Mouse (Mus musculus) central nervous system, embryonic 11.5 days (tissue): Measurements from ENCODE around the gene Eefsec. TPM values are rescaled to one million over a fixed set of nuclear protein-coding genes. Genes with fewer than 3 reads are reported as not detected.

ENCODE experiments used
- polyA plus RNA-seq: library from polyadenylated mRNA; depleted of rRNA; stranded (reverse); fragments of >200 nt; gene quantifications from 2 replicates; pipeline ENCODE4 v1.2.3, GENCODE M21; 2012; rRNA removed

Eefsec gene
- polyA plus RNA-seq, result 15.6 and 19.6 TPM in 2 replicates

DNA sequence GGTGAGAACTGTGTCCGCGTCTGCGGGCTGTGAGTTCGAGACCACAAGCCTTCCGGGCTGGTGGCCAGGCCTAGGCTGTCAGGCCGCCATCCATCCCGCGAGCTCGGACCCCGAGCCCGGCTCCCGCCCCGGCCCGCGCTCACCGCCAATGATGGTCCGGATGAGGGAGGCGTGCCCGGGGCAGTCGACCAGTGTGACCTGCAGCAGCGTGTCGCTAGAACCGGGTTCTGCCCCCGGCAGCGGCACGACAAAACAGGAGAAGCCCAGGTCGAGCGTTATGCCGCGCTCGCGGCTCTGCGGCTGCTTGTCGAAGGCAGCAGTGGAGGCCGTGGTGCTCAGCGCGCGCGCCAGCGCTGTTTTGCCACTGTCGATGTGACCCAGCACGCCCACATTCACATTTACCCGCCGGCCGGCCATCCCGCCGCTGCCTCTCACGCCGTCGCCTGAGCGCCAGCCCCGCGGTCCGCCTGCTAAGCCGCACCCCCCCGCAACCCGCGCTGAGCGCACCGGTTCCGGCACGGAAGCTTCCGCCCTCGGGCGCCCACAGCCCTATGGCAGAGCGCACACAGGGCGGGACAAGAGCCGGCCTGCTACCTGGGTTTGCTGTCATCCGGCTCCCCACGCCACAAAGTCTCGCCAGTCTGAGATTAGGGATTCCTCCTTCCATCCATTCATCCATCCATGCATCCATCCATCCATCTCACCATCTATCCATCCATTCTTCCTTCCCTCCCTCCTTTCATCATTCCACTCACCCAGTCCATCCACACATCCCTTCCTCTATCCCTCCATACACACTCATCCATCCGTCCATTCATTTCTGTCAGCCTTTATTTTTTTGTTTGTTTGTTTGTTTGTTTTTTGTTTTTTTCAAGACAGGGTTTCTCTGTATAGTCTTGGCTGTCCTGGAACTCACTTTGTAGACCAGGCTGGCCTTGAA, at the start of gene Eefsec:
Eefsec (minus strand) TSS at position 477 of the 940 bp plus-strand sequence.

GRCm38 (mm10) chr6:88465181-88465920, 19.0 kb upstream of the Eefsec start, which contains the start of gene Ruvbl1:
Gene Ruvbl1, plus strand, starts transcription at chr6:88465409.

GRCm38 (mm10) chr6:88221968-88222367, 224.4 kb downstream of the Eefsec start, which contains the start of gene Dnajb8:
Gene Dnajb8, plus strand, starts transcription at chr6:88222268.

Other genes starting within 250 kb of the Eefsec start
- not detected in 2 replicates for gene Dnajb8, start 224.3 kb downstream of the Eefsec start, polyA plus RNA-seq
- gene Ruvbl1, start 18.9 kb upstream of the Eefsec start, polyA plus RNA-seq, result 97.5 and 99.3 TPM in 2 replicates
- gene Sec61a1, start 72.4 kb upstream of the Eefsec start, polyA plus RNA-seq, result 86.9 and 157 TPM in 2 replicates
- gene Kbtbd12, start 191.4 kb upstream of the Eefsec start, polyA plus RNA-seq, result 0.17 and 0.22 TPM in 2 replicates